25 mouse cellular contexts compared by ENCODE assay signal in genomic region chr13:104026525-104026924, GRCm38 (mm10).
DNase-seq lines count a peak whose midpoint lies in the region; ATAC-seq and TF ChIP-seq lines count a peak whose summit lies in the region.
"Had no signal": no experiment of that assay in that cellular context is flagged by ENCODE, and none has a peak within 500 bp of the region (broad histone marks: within the 10 kb centered on the region; RNA-seq: fewer than 3 reads in every experiment).

No protein-coding gene starts in this region.

- TF ChIP-seq EP300 in lung, postnatal 0 days (IDR thresholded peaks at IDR 0.05) = no peak
- no peak for TF ChIP-seq EP300 in stomach, postnatal 0 days (optimal IDR thresholded peaks at IDR 0.05)

- TF ChIP-seq CTCF in intestine, postnatal 0 days (IDR thresholded peaks at IDR 0.05; ENCODE audit: low read depth) = no peak
- TF ChIP-seq CTCF in lung, postnatal 0 days (IDR thresholded peaks at IDR 0.05) = no peak
- no peak for TF ChIP-seq CTCF in stomach, postnatal 0 days (IDR thresholded peaks at IDR 0.05; ENCODE audit: low read depth)

- H3K9ac ChIP-seq in intestine, embryonic 16.5 days (ENCODE audit: low read depth, low read length) = no peak overlapping the region
- no peak overlapping the region for H3K9ac ChIP-seq in intestine, postnatal 0 days (ENCODE audit: low read depth, low read length)
- no peak overlapping the region for H3K9ac ChIP-seq in lung, postnatal 0 days (replicated peaks; ENCODE audit: low read depth)
- H3K9ac ChIP-seq in stomach, embryonic 14.5 days (replicated peaks; ENCODE audit: low read depth, low read length) = no peak overlapping the region; the same call in 1 of the 2 replicates
- no peak overlapping the region for H3K9ac ChIP-seq in stomach, postnatal 0 days (ENCODE audit: low read length)
- H3K9ac ChIP-seq: forebrain, embryonic 13.5 days; hindbrain, embryonic 13.5 days had no signal

- WGBS in intestine, embryonic 16.5 days = 78% methylated on average over 3 of the region's 3 CpGs
- 85% methylated on average over 3 of the region's 3 CpGs for WGBS in intestine, postnatal 0 days
- WGBS in lung, postnatal 0 days = 62% methylated on average over 3 of the region's 3 CpGs
- WGBS in stomach, embryonic 14.5 days = 69% methylated on average over 3 of the region's 3 CpGs
- 79% methylated on average over 3 of the region's 3 CpGs for WGBS in stomach, postnatal 0 days

- no peaks in the 10 kb centered on the region for H3K36me3 ChIP-seq in intestine, embryonic 16.5 days (ENCODE audit: control insufficient read depth, insufficient read depth, low read length)
- no peaks in the 10 kb centered on the region for H3K36me3 ChIP-seq in intestine, postnatal 0 days (ENCODE audit: control insufficient read depth, insufficient read depth)
- no peaks in the 10 kb centered on the region for H3K36me3 ChIP-seq in lung, postnatal 0 days (ENCODE audit: insufficient read depth, low read length)
- no peaks in the 10 kb centered on the region for H3K36me3 ChIP-seq in stomach, embryonic 14.5 days (ENCODE audit: control insufficient read depth, insufficient read depth, low read length)
- no peaks in the 10 kb centered on the region for H3K36me3 ChIP-seq in stomach, postnatal 0 days (ENCODE audit: control insufficient read depth, insufficient read depth, low read length)
- H3K36me3 ChIP-seq: forebrain, embryonic 10.5 days; hindbrain, embryonic 10.5 days had no signal

- H3K4me3 ChIP-seq in intestine, embryonic 16.5 days (ENCODE audit: low read length) = no peak overlapping the region
- no peak overlapping the region for H3K4me3 ChIP-seq in intestine, postnatal 0 days (ENCODE audit: low read depth, low read length)
- no peak overlapping the region for H3K4me3 ChIP-seq in lung, postnatal 0 days (ENCODE audit: low read depth, low read length)
- H3K4me3 ChIP-seq in stomach, embryonic 14.5 days (ENCODE audit: low read depth, low read length) = no peak overlapping the region
- H3K4me3 ChIP-seq in stomach, postnatal 0 days (ENCODE audit: low read depth, low read length) = no peak overlapping the region
- H3K4me3 ChIP-seq: forebrain, embryonic 10.5 days; forebrain, embryonic 13.5 days; hindbrain, embryonic 10.5 days; hindbrain, embryonic 13.5 days had no signal

- peak overlapping the region; percentile 3; the same call in 1 of the 2 replicates for H3K27ac ChIP-seq in intestine, embryonic 16.5 days (ENCODE audit: low read length)
- no peak overlapping the region for H3K27ac ChIP-seq in intestine, postnatal 0 days (ENCODE audit: low read depth, low read length)
- 0 out of 2 replicates have a peak overlapping the region, but pooled peaks have one; percentile 7 for H3K27ac ChIP-seq in lung, postnatal 0 days (ENCODE audit: low read length)
- peak overlapping the region; percentile 94; the same call in 1 of the 2 replicates for H3K27ac ChIP-seq in stomach, embryonic 14.5 days (ENCODE audit: low read length)
- peak overlapping the region; percentile 53; the same call in 1 of the 2 replicates for H3K27ac ChIP-seq in stomach, postnatal 0 days (replicated peaks)
- H3K27ac ChIP-seq: forebrain, embryonic 10.5 days; forebrain, embryonic 13.5 days; hindbrain, embryonic 10.5 days; hindbrain, embryonic 13.5 days had no signal

- peaks cover 32% of the 10 kb centered on the region for H3K4me1 ChIP-seq in intestine, embryonic 16.5 days (ENCODE audit: control insufficient read depth, insufficient read depth, low read length)
- H3K4me1 ChIP-seq in intestine, postnatal 0 days (replicated peaks; ENCODE audit: control insufficient read depth, insufficient read depth, low read length) = peaks cover 12% of the 10 kb centered on the region; the same call in 1 of the 2 replicates
- H3K4me1 ChIP-seq in lung, postnatal 0 days (ENCODE audit: insufficient read depth, low read depth, low read length) = no peaks in the 10 kb centered on the region; the same call in 1 of the 2 replicates
- peaks cover 17% of the 10 kb centered on the region for H3K4me1 ChIP-seq in stomach, embryonic 14.5 days (ENCODE audit: control insufficient read depth, insufficient read depth, low read length)
- H3K4me1 ChIP-seq in stomach, postnatal 0 days (replicated peaks; ENCODE audit: control insufficient read depth, insufficient read depth) = peaks cover under 1% of the 10 kb centered on the region; the same call in 1 of the 2 replicates

- H3K27me3 ChIP-seq in intestine, embryonic 16.5 days (replicated peaks; ENCODE audit: control insufficient read depth, insufficient read depth, low read length) = no peaks in the 10 kb centered on the region
- H3K27me3 ChIP-seq in intestine, postnatal 0 days (replicated peaks; ENCODE audit: control insufficient read depth, insufficient read depth, low read length) = no peaks in the 10 kb centered on the region
- no peaks in the 10 kb centered on the region for H3K27me3 ChIP-seq in lung, postnatal 0 days (replicated peaks; ENCODE audit: insufficient read depth, low read length)
- no peaks in the 10 kb centered on the region for H3K27me3 ChIP-seq in stomach, embryonic 14.5 days (ENCODE audit: control insufficient read depth, insufficient read depth, low read length)
- no peaks in the 10 kb centered on the region for H3K27me3 ChIP-seq in stomach, postnatal 0 days (ENCODE audit: control insufficient read depth, insufficient read depth, low read length)
- H3K27me3 ChIP-seq: CH12.LX; forebrain, embryonic 13.5 days; Patski had no signal

- H3K9me3 ChIP-seq in intestine, embryonic 16.5 days (ENCODE audit: control insufficient read depth, low read length) = no peaks in the 10 kb centered on the region
- H3K9me3 ChIP-seq in intestine, postnatal 0 days (ENCODE audit: control insufficient read depth) = no peaks in the 10 kb centered on the region
- no peaks in the 10 kb centered on the region for H3K9me3 ChIP-seq in lung, postnatal 0 days (ENCODE audit: low read length)
- no peaks in the 10 kb centered on the region for H3K9me3 ChIP-seq in stomach, embryonic 14.5 days (ENCODE audit: control insufficient read depth, low read depth, low read length)
- no peaks in the 10 kb centered on the region for H3K9me3 ChIP-seq in stomach, postnatal 0 days (ENCODE audit: control insufficient read depth, low read length)
- H3K9me3 ChIP-seq: forebrain, embryonic 10.5 days; forebrain, embryonic 13.5 days; G1E; hindbrain, embryonic 10.5 days; hindbrain, embryonic 13.5 days had no signal

- no peak overlapping the region for H3K4me2 ChIP-seq in intestine, embryonic 16.5 days (ENCODE audit: low read depth, low read length)
- H3K4me2 ChIP-seq in intestine, postnatal 0 days (replicated peaks; ENCODE audit: low read depth) = no peak overlapping the region
- H3K4me2 ChIP-seq in lung, postnatal 0 days (replicated peaks; ENCODE audit: low read depth, low read length) = no peak overlapping the region
- no peak overlapping the region for H3K4me2 ChIP-seq in stomach, embryonic 14.5 days (replicated peaks; ENCODE audit: low read depth, low read length)
- no peak overlapping the region for H3K4me2 ChIP-seq in stomach, postnatal 0 days (replicated peaks; ENCODE audit: low read depth)
- H3K4me2 ChIP-seq: forebrain, embryonic 13.5 days; heart, embryonic 11.5 days; hindbrain, embryonic 13.5 days had no signal

- DNase-seq in lung, postnatal 0 days (ENCODE audit: low spot score) = peak; percentile 52
- no peak for DNase-seq in lung, postnatal 25 days (ENCODE audit: low spot score)
- no peak for DNase-seq in stomach, postnatal 0 days (ENCODE audit: low spot score)
- DNase-seq in retina, embryonic 14.5 days (ENCODE audit: low spot score) = no peak
- DNase-seq: adrenal gland, postnatal 10 days; adrenal gland, postnatal 36 days; B cell, adult 2 months; cerebellum, adult 18-20 months; cerebellum, adult 9-10 months; cerebellum, postnatal 14 days; gastrocnemius, postnatal 10 days; gastrocnemius, postnatal 36 days; heart, postnatal 36 days had no signal

- no peak for ATAC-seq in intestine, embryonic 16.5 days
- ATAC-seq in intestine, postnatal 0 days = no peak
- peak; percentile 67 for ATAC-seq in lung, postnatal 0 days
- no peak for ATAC-seq in stomach, embryonic 14.5 days (ENCODE audit: insufficient number of reproducible peaks, insufficient read depth, low FRiP score, low read depth)
- ATAC-seq in stomach, postnatal 0 days (ENCODE audit: low FRiP score, low TSS enrichment) = no peak
- ATAC-seq: forebrain, embryonic 13.5 days; forebrain, embryonic 16.5 days; Patski had no signal
